Mouse (Mus musculus) inflammation-experienced regulatory T-cells, adult 16 weeks (primary cell): ENCODE data around the gene Plekhh1. TPM values are rescaled to one million over a fixed set of nuclear protein-coding genes. Genes with fewer than 3 reads are reported as not detected.

Experiments
- polyA plus RNA-seq: library from polyadenylated mRNA; unstranded; fragments of 100-300 nt; shearing (Covaris generic); gene quantifications from one replicate; pipeline ENCODE4 v1.2.1, GENCODE M21; 2017

The Plekhh1 gene
- polyA plus RNA-seq: 0.09 TPM

GRCm38 (mm10) chr12:79028911-79029861 lies at the start of gene Plekhh1:
TSS of gene Plekhh1 (plus strand) at chr12:79029163.

GRCm38 (mm10) chr12:79007126-79007753 lies 21.7 kb upstream of the Plekhh1 start, which contains the start of gene Tmem229b:
TSS of gene Tmem229b (minus strand) at chr12:79007627.

GRCm38 (mm10) chr12:79089182-79089812 lies 60.3 kb downstream of the Plekhh1 start, which contains the start of gene Pigh:
TSS of gene Pigh (minus strand) at chr12:79089651.

GRCm38 (mm10) chr12:79130299-79131177 lies 101.6 kb downstream of the Plekhh1 start, which contains the start of gene Arg2:
TSS of gene Arg2 (plus strand) at chr12:79130777.

Other genes with a start within 250 kb of the Plekhh1 start
- 238 TPM for gene Atp6v1d, start 167.5 kb upstream of the Plekhh1 start, polyA plus RNA-seq
- gene Eif2s1, start 167.3 kb upstream of the Plekhh1 start, polyA plus RNA-seq: 217 TPM
- not detected for gene Plek2, start 122.2 kb upstream of the Plekhh1 start, polyA plus RNA-seq
- 83.9 TPM for gene Tmem229b, start 21.5 kb upstream of the Plekhh1 start, polyA plus RNA-seq
- gene Pigh, start 60.5 kb downstream of the Plekhh1 start, polyA plus RNA-seq: 28.4 TPM
- gene Arg2, start 101.6 kb downstream of the Plekhh1 start, polyA plus RNA-seq: not detected
- 146 TPM for gene Vti1b, start 143.5 kb downstream of the Plekhh1 start, polyA plus RNA-seq
- 28.5 TPM for gene Rdh11, start 163.1 kb downstream of the Plekhh1 start, polyA plus RNA-seq
- gene Rdh12, start 179.8 kb downstream of the Plekhh1 start, polyA plus RNA-seq: 16.9 TPM